Mouse (Mus musculus) forebrain, embryonic 15.5 days (tissue): ENCODE data around the gene Ndufs7. TPM values are rescaled to one million over a fixed set of nuclear protein-coding genes. Genes with fewer than 3 reads are reported as not detected.
A peak's percentile ranks its signal among the peaks of the same experiment; 100 is the strongest.
"Not testable (repeated sequence)": the region's sequence is repeated elsewhere in the genome, so short reads cannot be mapped to it uniquely, and the experiment has no call there.

ENCODE experiments used
- ATAC-seq: fragments of 200-750 bp; cut with Nextera tagmentation; replicated peaks from 2 replicates; pipeline ENCODE4 v1.8.0; 2017; ENCODE audit warnings: mild to moderate bottlenecking, moderate TSS enrichment, moderate library complexity
- H3K27ac ChIP-seq: fragments of 300-500 bp; sonication (generic); replicated peaks from 2 replicates; pipeline ENCODE4 v1.5.1; 2015; ENCODE audit warnings: mild to moderate bottlenecking, inconsistent platforms
- H3K27me3 ChIP-seq: fragments of 300-500 bp; sonication (generic); 2 replicates; pipeline ENCODE4 v1.6.1; 2015; ENCODE audit warnings: inconsistent platforms
- H3K36me3 ChIP-seq: fragments of 300-500 bp; sonication (generic); 2 replicates; pipeline ENCODE4 v1.6.1; 2015; ENCODE audit warnings: mild to moderate bottlenecking, inconsistent platforms
- H3K4me1 ChIP-seq: fragments of 300-500 bp; sonication (generic); 2 replicates; pipeline ENCODE4 v1.6.1; 2015; ENCODE audit warnings: inconsistent platforms
- H3K4me2 ChIP-seq: fragments of 300-500 bp; sonication (generic); replicated peaks from 2 replicates; pipeline ENCODE4 v1.6.1; 2015; ENCODE audit warnings: mild to moderate bottlenecking, inconsistent platforms
- H3K4me3 ChIP-seq: fragments of 300-500 bp; sonication (generic); 2 replicates; pipeline ENCODE4 v1.5.1; 2015; ENCODE audit warnings: mild to moderate bottlenecking, inconsistent platforms
- H3K9ac ChIP-seq: fragments of 300-500 bp; sonication (generic); replicated peaks from 2 replicates; pipeline ENCODE4 v1.6.1; 2015; ENCODE audit warnings: mild to moderate bottlenecking, inconsistent platforms
- H3K9me3 ChIP-seq: fragments of 300-500 bp; sonication (generic); 2 replicates; pipeline ENCODE4 v1.6.1; 2016; ENCODE audit warnings: inconsistent platforms
- WGBS: fragments of 180-500 bp; shearing (Covaris S2); methylation state at CpG from one replicate; pipeline ENCODE4 v1.1.7; 2015; ENCODE audit warnings: mixed read lengths; 5-methylcytosine and 5-hydroxymethylcytosine counted together
- polyA plus RNA-seq: library from polyadenylated mRNA; unstranded; fragments of >200 nt; fragmentation: Nextera tagmentation; extraction: Ambion mirVana; gene quantifications from 2 replicates; pipeline ENCODE4 v1.2.1, GENCODE M21; 2015

The Ndufs7 gene
- polyA plus RNA-seq, 1 experiment from 2014 or later: 260 TPM

- no peak overlapping the region for H3K4me3 ChIP-seq
- H3K9ac ChIP-seq: peak overlapping the region; percentile 40; the same call in 1 of the 2 replicates
- no peak overlapping the region for H3K4me2 ChIP-seq
- no peaks in the 10 kb centered on the region for H3K27me3 ChIP-seq
- peaks cover 14% of the 10 kb centered on the region for H3K4me1 ChIP-seq
- peak overlapping the region; percentile 52; the same call in 1 of the 2 replicates for H3K27ac ChIP-seq
- H3K36me3 ChIP-seq: peaks cover 44% of the 10 kb centered on the region
- no peak for ATAC-seq
- H3K9me3 ChIP-seq: no peaks in the 10 kb centered on the region
- 36% methylated on average over 5 of the region's 5 CpGs for WGBS
Measured at GRCm38 (mm10) chr10:80244791-80245399, 4.0 kb upstream of the Ndufs7 start.

GRCm38 (mm10) chr10:80245600-80245999, 3.3 kb upstream of the Ndufs7 start:
- 3% methylated on average over 4 of the region's 4 CpGs for WGBS
- no peak for ATAC-seq
- Histone ChIP-seq H3K9ac (peak overlapping the region; percentile 40; the same call in 1 of the 2 replicates), H3K4me1 (peaks cover 21% of the 10 kb centered on the region), H3K36me3 (peaks cover 36% of the 10 kb centered on the region), H3K9me3 (no peaks in the 10 kb centered on the region), H3K4me3 (no peak overlapping the region), H3K27me3 (no peaks in the 10 kb centered on the region), H3K4me2 (no peak overlapping the region), H3K27ac (peak overlapping the region; percentile 52; the same call in 1 of the 2 replicates)

GRCm38 (mm10) chr10:80247849-80248248, 1.1 kb upstream of the Ndufs7 start:
- Histone ChIP-seq H3K27ac (no peak overlapping the region; the same call in 1 of the 2 replicates), H3K9me3 (no peaks in the 10 kb centered on the region), H3K4me3 (no peak overlapping the region), H3K4me1 (peaks cover 27% of the 10 kb centered on the region), H3K4me2 (no peak overlapping the region), H3K9ac (no peak overlapping the region), H3K27me3 (no peaks in the 10 kb centered on the region), H3K36me3 (peaks cover 14% of the 10 kb centered on the region)
- WGBS: 45% methylated on average over 6 of the region's 6 CpGs
- ATAC-seq: no peak

- Histone ChIP-seq H3K4me1 (peaks cover 27% of the 10 kb centered on the region), H3K4me2 (peak overlapping the region; percentile 69), H3K4me3 (peak overlapping the region; percentile 71)
- not testable (repeated sequence) for H3K36me3 ChIP-seq, H3K27ac ChIP-seq, H3K27me3 ChIP-seq, H3K9me3 ChIP-seq, H3K9ac ChIP-seq, ATAC-seq
- 40% methylated on average over 3 of the region's 3 CpGs for WGBS
Measured at GRCm38 (mm10) chr10:80248437-80248836, 484 bp upstream of the Ndufs7 start.

- H3K36me3 ChIP-seq: peaks cover 15% of the 10 kb centered on the region
- H3K4me2 ChIP-seq: peak overlapping the region; percentile 69
- H3K27ac ChIP-seq: peak overlapping the region; percentile 92
- ATAC-seq: no peak
- peak overlapping the region; percentile 71 for H3K4me3 ChIP-seq
- H3K4me1 ChIP-seq: peaks cover 27% of the 10 kb centered on the region
- peak overlapping the region; percentile 73 for H3K9ac ChIP-seq
- H3K27me3 ChIP-seq: no peaks in the 10 kb centered on the region
- 49% methylated on average over 2 of the region's 2 CpGs for WGBS
- no peaks in the 10 kb centered on the region for H3K9me3 ChIP-seq
Measured at GRCm38 (mm10) chr10:80250059-80250458, 1.1 kb downstream of the Ndufs7 start.

- peaks cover 21% of the 10 kb centered on the region for H3K4me1 ChIP-seq
- H3K27me3 ChIP-seq: no peaks in the 10 kb centered on the region
- WGBS: 88% methylated on average over 4 of the region's 4 CpGs
- 0 out of 2 replicates have a peak overlapping the region, but pooled peaks have one; percentile 69 for H3K4me2 ChIP-seq
- ATAC-seq: no peak
- H3K9me3 ChIP-seq: no peaks in the 10 kb centered on the region
- H3K9ac ChIP-seq: no peak overlapping the region
- H3K27ac ChIP-seq: no peak overlapping the region
- peaks cover 20% of the 10 kb centered on the region for H3K36me3 ChIP-seq
- peak overlapping the region; percentile 71 for H3K4me3 ChIP-seq
Measured at GRCm38 (mm10) chr10:80250573-80250972, 1.7 kb downstream of the Ndufs7 start.

- no peak overlapping the region for H3K27ac ChIP-seq
- no peaks in the 10 kb centered on the region for H3K9me3 ChIP-seq
- H3K4me2 ChIP-seq: no peak overlapping the region
- H3K4me3 ChIP-seq: no peak overlapping the region
- ATAC-seq: no peak
- no peak overlapping the region for H3K9ac ChIP-seq
- H3K36me3 ChIP-seq: peaks cover 33% of the 10 kb centered on the region
- H3K4me1 ChIP-seq: peaks cover 21% of the 10 kb centered on the region
- no peaks in the 10 kb centered on the region for H3K27me3 ChIP-seq
Measured at GRCm38 (mm10) chr10:80252011-80252410, 3.1 kb downstream of the Ndufs7 start.

- Histone ChIP-seq H3K27me3 (no peaks in the 10 kb centered on the region), H3K4me1 (peaks cover 21% of the 10 kb centered on the region), H3K4me3 (no peak overlapping the region), H3K36me3 (peaks cover 34% of the 10 kb centered on the region), H3K27ac (no peak overlapping the region), H3K4me2 (no peak overlapping the region), H3K9me3 (no peaks in the 10 kb centered on the region), H3K9ac (no peak overlapping the region)
- no peak for ATAC-seq
- WGBS: 92% methylated on average over 11 of the region's 11 CpGs
Measured at GRCm38 (mm10) chr10:80252493-80253274, 3.8 kb downstream of the Ndufs7 start.

GRCm38 (mm10) chr10:80253551-80253950, 4.6 kb downstream of the Ndufs7 start:
- Histone ChIP-seq H3K27me3 (no peaks in the 10 kb centered on the region), H3K4me1 (peaks cover 17% of the 10 kb centered on the region), H3K27ac (no peak overlapping the region), H3K9me3 (no peaks in the 10 kb centered on the region), H3K4me2 (no peak overlapping the region), H3K4me3 (no peak overlapping the region), H3K9ac (no peak overlapping the region), H3K36me3 (peaks cover 40% of the 10 kb centered on the region)
- no peak for ATAC-seq
- 94% methylated on average over 6 of the region's 6 CpGs for WGBS

GRCm38 (mm10) chr10:80254331-80255297, 5.7 kb downstream of the Ndufs7 start:
- Histone ChIP-seq H3K27me3 (no peaks in the 10 kb centered on the region), H3K9ac (no peak overlapping the region), H3K4me1 (peaks cover 20% of the 10 kb centered on the region), H3K9me3 (no peaks in the 10 kb centered on the region), H3K4me2 (no peak overlapping the region), H3K4me3 (no peak overlapping the region), H3K27ac (no peak overlapping the region), H3K36me3 (peaks cover 40% of the 10 kb centered on the region)
- no peak for ATAC-seq
- WGBS: 95% methylated on average over 26 of the region's 26 CpGs

- H3K9ac ChIP-seq: no peak overlapping the region
- H3K36me3 ChIP-seq: peaks cover 40% of the 10 kb centered on the region
Measured at GRCm38 (mm10) chr10:80255881-80256535, 7.1 kb downstream of the Ndufs7 start.

More at GRCm38 (mm10) chr10:80255881-80256535, 7.1 kb downstream of the Ndufs7 start:
- Histone ChIP-seq H3K4me3 (no peak overlapping the region), H3K4me2 (no peak overlapping the region), H3K9me3 (no peaks in the 10 kb centered on the region), H3K27me3 (no peaks in the 10 kb centered on the region), H3K27ac (no peak overlapping the region), H3K4me1 (peaks cover 20% of the 10 kb centered on the region)
- no peak for ATAC-seq
- 88% methylated on average over 5 of the region's 5 CpGs for WGBS
